In genomic region chr4:67141896-67142295, GRCm38 (mm10) we compare ENCODE assay signal across 17 mouse cellular contexts.
"Had no signal": no experiment of that assay in that cellular context is flagged by ENCODE, and none has a peak within 500 bp of the region (broad histone marks: within the 10 kb centered on the region; RNA-seq: fewer than 3 reads in every experiment).

No protein-coding gene starts in this region.

- H3K36me3 ChIP-seq: lung, embryonic 15.5 days; midbrain, embryonic 13.5 days; midbrain, embryonic 15.5 days; neural tube, embryonic 12.5 days; stomach, embryonic 15.5 days had no signal

- H3K9me3 ChIP-seq: lung, embryonic 15.5 days; megakaryocyte, embryonic 14.5 days; midbrain, embryonic 13.5 days; midbrain, embryonic 15.5 days; neural tube, embryonic 12.5 days; stomach, embryonic 15.5 days had no signal

- H3K27ac ChIP-seq: lung, embryonic 15.5 days; macrophage; midbrain, embryonic 13.5 days; midbrain, embryonic 15.5 days; neural tube, embryonic 12.5 days; stomach, embryonic 15.5 days; stomach, postnatal 0 days had no signal

- DNase-seq: lung, adult 2 months; lung, postnatal 14 days; lung, postnatal 36 days; right cerebral cortex, postnatal 14 days; thymus, adult 2 months; thymus, postnatal 25 days; thymus, postnatal 4 days had no signal

- H3K4me2 ChIP-seq: lung, embryonic 15.5 days; midbrain, embryonic 11.5 days; midbrain, embryonic 13.5 days; midbrain, embryonic 15.5 days; neural tube, embryonic 12.5 days; stomach, embryonic 15.5 days had no signal

- ATAC-seq: lung, postnatal 0 days; midbrain, embryonic 13.5 days; midbrain, embryonic 15.5 days had no signal

- H3K4me3 ChIP-seq: lung, embryonic 15.5 days; megakaryocyte, embryonic 14.5 days; midbrain, embryonic 13.5 days; midbrain, embryonic 15.5 days; neural tube, embryonic 12.5 days; stomach, embryonic 15.5 days had no signal

- H3K4me1 ChIP-seq: lung, embryonic 15.5 days; megakaryocyte, embryonic 14.5 days; midbrain, embryonic 13.5 days; midbrain, embryonic 15.5 days; neural tube, embryonic 12.5 days; stomach, embryonic 15.5 days had no signal

- H3K9ac ChIP-seq: lung, embryonic 15.5 days; midbrain, embryonic 13.5 days; midbrain, embryonic 15.5 days; neural tube, embryonic 12.5 days; stomach, embryonic 15.5 days had no signal

- H3K27me3 ChIP-seq: lung, embryonic 15.5 days; megakaryocyte, embryonic 14.5 days; midbrain, embryonic 13.5 days; midbrain, embryonic 15.5 days; neural tube, embryonic 12.5 days; stomach, embryonic 15.5 days had no signal
